Mouse (Mus musculus): ENCODE measurements around the gene Slc10a7. TPM values are rescaled to one million over a fixed set of nuclear protein-coding genes. Genes with fewer than 3 reads are reported as not detected.

Gene Slc10a7
- 12.2 TPM for polyA plus RNA-seq (2014; fragmentation: Illumina TruSeq; extraction: RNeasy Lipid Tissue Mini Kit (QIAGEN cat#74804); ENCODE audit: low read depth, low replicate concordance)

DNA sequence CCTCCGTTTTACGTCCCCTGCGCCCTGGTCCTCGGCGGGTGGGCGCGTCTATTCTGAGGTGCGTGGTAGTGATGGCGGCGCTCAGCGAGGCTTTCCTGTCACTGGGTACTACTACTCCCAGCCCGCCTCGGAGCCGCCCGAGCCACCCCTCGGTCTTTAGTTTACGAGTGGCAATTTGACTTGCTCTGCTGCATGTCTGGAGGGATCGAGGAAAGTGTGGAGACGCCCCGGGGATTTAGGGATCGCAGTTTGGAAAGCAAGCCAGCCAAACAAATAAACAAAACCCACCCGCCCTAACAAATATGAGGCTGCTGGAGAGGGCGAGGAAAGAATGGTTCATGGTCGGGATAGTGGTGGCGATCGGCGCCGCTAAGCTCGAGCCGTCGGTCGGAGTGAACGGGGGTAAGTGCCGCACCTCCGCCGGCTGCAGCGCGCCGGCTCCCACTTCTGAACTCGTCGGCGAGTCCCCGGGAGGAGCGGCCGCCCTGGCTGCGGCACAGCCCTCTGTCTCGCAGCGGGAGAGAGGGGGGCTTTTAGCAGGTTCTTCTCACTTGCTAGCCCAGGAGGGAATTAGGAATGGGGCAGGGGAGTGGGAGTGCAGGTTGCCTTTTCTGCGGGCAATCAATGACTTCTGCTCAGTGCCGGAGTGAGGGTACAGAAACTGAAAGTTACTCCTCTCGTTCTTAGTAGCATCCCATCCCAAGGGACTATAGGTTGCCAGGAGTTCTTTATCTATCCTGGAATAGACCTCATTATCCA lies at the start of gene Slc10a7:
TSS of gene Slc10a7 (plus strand) at position 74 of the 759 bp plus-strand sequence.

DNA sequence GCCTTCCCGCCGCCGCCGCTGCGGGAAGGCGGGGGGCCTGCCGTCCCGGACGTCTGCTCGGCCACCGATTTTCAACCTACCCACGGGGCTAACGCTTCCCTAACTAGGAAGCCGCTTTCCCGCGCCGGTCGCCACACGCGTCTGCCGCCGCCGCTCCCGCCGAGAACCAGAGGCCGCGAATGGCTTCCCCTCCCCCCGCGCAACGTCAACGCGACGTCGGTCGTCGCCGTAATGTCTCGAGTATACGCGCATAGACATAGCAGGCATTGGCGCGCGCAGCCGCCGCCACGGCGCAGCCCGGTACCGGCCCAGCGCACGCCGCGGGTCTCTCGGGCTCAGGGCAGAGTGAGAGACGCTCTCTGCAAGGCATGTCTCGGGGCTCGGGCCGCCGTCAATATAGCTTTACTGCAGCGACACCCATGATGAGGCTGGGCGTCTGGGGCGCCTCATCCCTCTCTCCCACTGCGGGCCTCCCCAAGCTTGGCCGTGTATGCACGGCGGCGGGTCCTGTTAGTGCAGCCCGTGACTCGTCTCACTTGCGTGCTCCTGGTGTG lies 350 bp upstream of the Slc10a7 start, which contains the start of gene Rbmxl1:
TSS of gene Rbmxl1 (minus strand) at position 180 of the 554 bp plus-strand sequence.

Other genes starting within 250 kb of the Slc10a7 start
- gene Pou4f2, start 72.7 kb upstream of the Slc10a7 start, polyA plus RNA-seq (2014; fragmentation: Illumina TruSeq; extraction: RNeasy Lipid Tissue Mini Kit (QIAGEN cat#74804); ENCODE audit: low read depth, low replicate concordance): not detected
- gene Rbmxl1, start 448 bp upstream of the Slc10a7 start, polyA plus RNA-seq (2014; fragmentation: Illumina TruSeq; extraction: RNeasy Lipid Tissue Mini Kit (QIAGEN cat#74804); ENCODE audit: low read depth, low replicate concordance): 33.9 TPM